Mouse (Mus musculus): ENCODE measurements around the gene Psme3. TPM values are rescaled to one million over a fixed set of nuclear protein-coding genes. Genes with fewer than 3 reads are reported as not detected.
A peak's percentile ranks its signal among the peaks of the same experiment; 100 is the strongest.

Gene Psme3
- polyA plus RNA-seq, 1 experiment: 40.4 TPM

- 51% methylated on average over 7 of the region's 7 CpGs for WGBS
- H3K4me3 ChIP-seq (replicated peaks; ENCODE audit: extremely low read depth, low read depth, low read length): no peak overlapping the region
- TF ChIP-seq CTCF (IDR thresholded peaks at IDR 0.05; ENCODE audit: insufficient read depth, low read length) (no peak), POLR2A (IDR thresholded peaks at IDR 0.05; ENCODE audit: borderline replicate concordance, extremely low read depth, low read depth, low read length) (no peak)
- no peak for DNase-seq
- H3K4me1 ChIP-seq (ENCODE audit: control insufficient read depth, insufficient read depth, low read length): peaks cover 9% of the 10 kb centered on the region; the same call in 1 of the 2 replicates
These were observed 35.2 kb upstream of the Psme3 start for GRCm38 (mm10) chr11:101280837-101281236.

DNA sequence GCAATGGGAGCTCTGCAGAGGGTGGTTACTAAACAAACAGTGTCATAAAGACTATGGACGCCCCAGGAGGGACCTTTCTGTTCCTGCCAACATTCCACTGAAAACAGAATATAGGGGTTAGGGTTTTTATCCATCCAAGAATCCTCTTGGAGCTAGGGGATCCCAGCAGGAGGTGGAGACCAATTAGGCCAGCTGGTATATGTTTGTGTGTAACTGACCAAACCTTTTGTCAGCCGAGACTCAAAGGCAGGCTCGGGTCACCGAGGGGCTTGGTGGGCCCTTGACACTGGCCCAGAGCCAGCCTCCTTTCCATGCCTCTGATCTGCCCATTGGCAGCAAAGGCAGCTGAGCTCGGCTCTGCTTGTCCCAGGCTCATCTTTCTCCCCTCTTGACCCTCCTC, 33.1 kb upstream of the Psme3 start:
- no peak for DNase-seq
- Histone ChIP-seq H3K4me1 (ENCODE audit: control insufficient read depth, insufficient read depth, low read length) (peaks cover 4% of the 10 kb centered on the region; the same call in 1 of the 2 replicates), H3K4me3 (replicated peaks; ENCODE audit: extremely low read depth, low read depth, low read length) (no peak overlapping the region)
- TF ChIP-seq POLR2A (IDR thresholded peaks at IDR 0.05; ENCODE audit: borderline replicate concordance, extremely low read depth, low read depth, low read length) (no peak), CTCF (IDR thresholded peaks at IDR 0.05; ENCODE audit: insufficient read depth, low read length) (no peak)
- 38% methylated on average over 5 of the region's 5 CpGs for WGBS

DNA sequence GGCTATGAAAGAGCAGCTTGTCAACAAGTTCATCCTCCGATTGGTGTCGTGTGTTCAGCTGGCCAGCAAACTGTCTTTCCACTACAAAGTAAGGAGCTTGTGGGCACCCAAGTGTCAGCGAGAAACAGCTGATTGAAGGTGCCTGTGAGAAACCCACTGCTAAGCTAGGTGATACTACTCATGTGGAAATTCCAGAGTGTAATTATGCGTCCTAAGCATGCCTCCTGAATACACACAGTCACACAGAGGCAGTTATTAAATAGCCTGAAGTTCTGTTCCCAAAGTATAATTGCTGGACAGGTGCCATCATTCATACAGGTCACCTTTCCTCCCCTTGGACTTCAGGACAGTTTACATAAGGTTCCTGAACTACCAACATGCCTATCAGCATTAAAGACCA, 32.2 kb upstream of the Psme3 start:
- Histone ChIP-seq H3K4me3 (replicated peaks; ENCODE audit: extremely low read depth, low read depth, low read length) (no peak overlapping the region), H3K4me1 (ENCODE audit: control insufficient read depth, insufficient read depth, low read length) (no peaks in the 10 kb centered on the region)
- TF ChIP-seq CTCF (IDR thresholded peaks at IDR 0.05; ENCODE audit: insufficient read depth, low read length) (no peak), POLR2A (IDR thresholded peaks at IDR 0.05; ENCODE audit: borderline replicate concordance, extremely low read depth, low read depth, low read length) (no peak)
- no peak for DNase-seq
- WGBS: 65% methylated on average over 4 of the region's 4 CpGs

DNA sequence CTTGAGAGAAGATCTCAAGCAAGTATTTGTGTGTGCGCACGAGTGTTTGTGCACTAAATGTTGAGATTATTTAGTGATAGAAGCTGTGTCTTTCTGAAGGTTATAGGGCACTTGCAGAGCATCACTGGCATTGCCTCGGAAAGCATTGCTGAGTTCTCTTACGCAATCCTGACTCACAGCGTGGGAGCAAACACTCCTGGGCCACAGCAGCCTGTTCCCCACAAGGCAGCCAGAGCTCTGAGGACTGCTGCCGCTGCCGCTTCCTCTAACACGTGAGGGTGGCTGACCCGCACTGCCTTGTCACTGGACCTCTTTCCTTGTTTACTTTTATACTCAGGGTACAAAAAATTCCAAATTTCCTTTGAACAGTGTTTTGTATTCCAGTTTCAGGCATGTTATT, 28.7 kb upstream of the Psme3 start:
- 45% methylated on average over 9 of the region's 9 CpGs for WGBS
- Histone ChIP-seq H3K4me1 (ENCODE audit: control insufficient read depth, insufficient read depth, low read length) (no peaks in the 10 kb centered on the region), H3K4me3 (replicated peaks; ENCODE audit: extremely low read depth, low read depth, low read length) (no peak overlapping the region)
- TF ChIP-seq CTCF (IDR thresholded peaks at IDR 0.05; ENCODE audit: insufficient read depth, low read length) (no peak), POLR2A (IDR thresholded peaks at IDR 0.05; ENCODE audit: borderline replicate concordance, extremely low read depth, low read depth, low read length) (peak; percentile 10; the same call in 1 of the 2 replicates)
- no peak for DNase-seq

DNA sequence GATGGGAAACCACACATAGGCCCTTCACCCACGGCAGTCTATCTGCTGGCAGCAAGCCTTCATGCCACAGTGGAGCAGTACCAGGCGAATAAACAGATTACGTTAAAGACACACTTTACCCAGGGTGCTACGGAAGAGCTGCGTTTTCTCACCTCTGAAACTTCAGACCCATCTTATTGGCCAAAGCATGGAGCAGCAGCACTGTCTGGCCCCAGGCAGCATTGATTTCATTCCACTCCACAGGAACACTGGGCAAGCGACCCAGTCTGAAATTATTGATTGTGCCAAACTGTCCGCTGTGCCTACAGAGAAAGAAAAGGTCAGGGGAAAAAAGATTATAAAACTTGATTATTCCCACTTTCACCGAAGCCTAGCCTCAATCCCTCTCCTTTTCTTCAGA, 24.8 kb upstream of the Psme3 start:
- TF ChIP-seq CTCF (IDR thresholded peaks at IDR 0.05; ENCODE audit: insufficient read depth, low read length) (no peak), POLR2A (IDR thresholded peaks at IDR 0.05; ENCODE audit: borderline replicate concordance, extremely low read depth, low read depth, low read length) (no peak)
- no peaks in the 10 kb centered on the region for H3K4me1 ChIP-seq (ENCODE audit: control insufficient read depth, insufficient read depth, low read length)
- no peak for DNase-seq
- no peak overlapping the region for H3K4me3 ChIP-seq (replicated peaks; ENCODE audit: extremely low read depth, low read depth, low read length)
- WGBS: 93% methylated on average over 8 of the region's 8 CpGs

- Histone ChIP-seq H3K4me1 (ENCODE audit: control insufficient read depth, insufficient read depth, low read length) (no peaks in the 10 kb centered on the region), H3K4me3 (replicated peaks; ENCODE audit: extremely low read depth, low read depth, low read length) (no peak overlapping the region)
- TF ChIP-seq POLR2A (IDR thresholded peaks at IDR 0.05; ENCODE audit: borderline replicate concordance, extremely low read depth, low read depth, low read length) (no peak), CTCF (IDR thresholded peaks at IDR 0.05; ENCODE audit: insufficient read depth, low read length) (no peak)
- DNase-seq: no peak
- WGBS: 96% methylated on average over 8 of the region's 8 CpGs
These were observed 20.8 kb upstream of the Psme3 start for GRCm38 (mm10) chr11:101295191-101295590.

- DNase-seq: no peak
- Histone ChIP-seq H3K4me1 (ENCODE audit: control insufficient read depth, insufficient read depth, low read length) (peaks cover 5% of the 10 kb centered on the region), H3K4me3 (replicated peaks; ENCODE audit: extremely low read depth, low read depth, low read length) (peak overlapping the region; percentile 25)
- 62% methylated on average over 7 of the region's 7 CpGs for WGBS
- no peak for TF ChIP-seq POLR2A (IDR thresholded peaks at IDR 0.05; ENCODE audit: borderline replicate concordance, extremely low read depth, low read depth, low read length)
- TF ChIP-seq CTCF (IDR thresholded peaks at IDR 0.05; ENCODE audit: insufficient read depth, low read length): no peak
These were observed 15.1 kb upstream of the Psme3 start for GRCm38 (mm10) chr11:101300881-101301280.

- Histone ChIP-seq H3K4me1 (ENCODE audit: control insufficient read depth, insufficient read depth, low read length) (peaks cover 5% of the 10 kb centered on the region), H3K4me3 (replicated peaks; ENCODE audit: extremely low read depth, low read depth, low read length) (peak overlapping the region; percentile 87)
- DNase-seq: no peak
- TF ChIP-seq POLR2A (IDR thresholded peaks at IDR 0.05; ENCODE audit: borderline replicate concordance, extremely low read depth, low read depth, low read length): no peak
- no peak for TF ChIP-seq CTCF (IDR thresholded peaks at IDR 0.05; ENCODE audit: insufficient read depth, low read length)
- WGBS: 8% methylated on average over 26 of the region's 26 CpGs
These were observed 14.6 kb upstream of the Psme3 start for GRCm38 (mm10) chr11:101301299-101302003.

DNA sequence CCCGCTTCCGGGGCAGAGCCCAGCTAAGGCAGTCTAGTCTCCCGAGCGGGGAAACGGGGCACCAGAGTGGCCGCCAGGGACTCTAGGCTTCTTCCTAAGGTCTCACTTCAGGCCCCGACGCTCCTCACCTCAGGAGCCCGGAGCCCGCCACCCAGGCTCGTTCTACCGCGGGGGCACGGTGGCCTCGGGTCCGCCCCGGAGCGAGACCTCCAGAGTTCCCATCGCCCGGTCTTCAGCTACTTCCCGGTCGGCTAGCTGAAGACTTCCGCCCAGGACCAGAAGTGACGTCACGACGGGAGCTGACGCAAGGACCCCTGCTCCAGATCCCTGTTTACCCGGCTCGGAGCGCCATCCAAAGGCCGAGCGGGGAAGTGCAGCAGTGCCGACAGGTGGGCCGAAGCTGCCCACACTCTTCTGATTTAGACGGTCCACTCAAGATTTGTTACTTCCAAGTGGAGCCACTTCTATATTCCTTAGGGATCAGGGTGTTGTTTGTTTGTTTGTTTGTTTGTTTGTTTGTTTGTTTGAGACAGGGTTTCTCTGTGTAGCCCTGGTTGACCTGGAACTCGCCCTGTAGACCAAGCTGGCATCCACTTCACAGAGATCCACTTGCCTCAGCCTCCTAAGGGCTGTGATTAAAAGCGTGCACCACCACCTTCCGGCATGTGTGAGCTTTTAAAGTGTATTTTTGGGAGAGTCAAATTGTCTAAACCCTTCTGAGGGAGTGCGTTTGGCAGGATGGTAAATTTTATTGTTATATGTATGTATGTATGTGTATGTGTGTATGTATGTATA, 13.8 kb upstream of the Psme3 start, which contains the start of gene Becn1:
Gene Becn1, minus strand, starts transcription at position 283 of the 795 bp plus-strand sequence.
- 5% methylated on average over 39 of the region's 39 CpGs for WGBS
- Histone ChIP-seq H3K4me3 (replicated peaks; ENCODE audit: extremely low read depth, low read depth, low read length) (peak within 1 kb of the TSS; percentile 87), H3K4me1 (ENCODE audit: control insufficient read depth, insufficient read depth, low read length) (peaks cover 5% of the 10 kb centered on the region)
- TF ChIP-seq POLR2A (IDR thresholded peaks at IDR 0.05; ENCODE audit: borderline replicate concordance, extremely low read depth, low read depth, low read length) (peak; percentile 65; the same call in 1 of the 2 replicates), CTCF (IDR thresholded peaks at IDR 0.05; ENCODE audit: insufficient read depth, low read length) (peak; percentile 82)
- peak; percentile 98 for DNase-seq

All from lung, adult 2 months (tissue).